ENCODE assay signal across 10 mouse cellular contexts in genomic region chr3:121852074-121852826, GRCm38 (mm10). TPM values are rescaled to one million over a fixed set of nuclear protein-coding genes. Genes with fewer than 3 reads are reported as not detected.
DNase-seq lines count a peak whose midpoint lies in the region; ATAC-seq and TF ChIP-seq lines count a peak whose summit lies in the region.
"Had no signal": no experiment of that assay in that cellular context is flagged by ENCODE, and none has a peak within 500 bp of the region (broad histone marks: within the 10 kb centered on the region; RNA-seq: fewer than 3 reads in every experiment).

No protein-coding gene starts in this region.

- H3K27ac ChIP-seq in intestine, embryonic 14.5 days (ENCODE audit: low read depth), result no peak overlapping the region
- no peak overlapping the region for H3K27ac ChIP-seq in liver, embryonic 14.5 days
- H3K27ac ChIP-seq: embryonic facial prominence, embryonic 12.5 days; midbrain, embryonic 13.5 days had no signal

- no peaks in the 10 kb centered on the region for H3K36me3 ChIP-seq in intestine, embryonic 14.5 days (ENCODE audit: control insufficient read depth, insufficient read depth, low read length)
- no peaks in the 10 kb centered on the region for H3K36me3 ChIP-seq in liver, embryonic 14.5 days (replicated peaks; ENCODE audit: control insufficient read depth, insufficient read depth, low read depth)
- H3K36me3 ChIP-seq: embryonic facial prominence, embryonic 12.5 days; midbrain, embryonic 13.5 days had no signal

- no peak overlapping the region for H3K9ac ChIP-seq in intestine, embryonic 14.5 days (ENCODE audit: low read length)
- H3K9ac ChIP-seq in liver, embryonic 14.5 days (replicated peaks), result no peak overlapping the region
- H3K9ac ChIP-seq: embryonic facial prominence, embryonic 12.5 days; midbrain, embryonic 13.5 days had no signal

- WGBS in intestine, embryonic 14.5 days, result 32% methylated on average over 4 of the region's 4 CpGs
- WGBS in liver, embryonic 14.5 days (ENCODE audit: insufficient replicate concordance), result 31% methylated on average over 4 of the region's 4 CpGs

- H3K27me3 ChIP-seq in intestine, embryonic 14.5 days (replicated peaks; ENCODE audit: control insufficient read depth, insufficient read depth, low read length), result no peaks in the 10 kb centered on the region
- no peaks in the 10 kb centered on the region for H3K27me3 ChIP-seq in liver, embryonic 14.5 days (ENCODE audit: control insufficient read depth, insufficient read depth, low read length)
- H3K27me3 ChIP-seq: embryonic facial prominence, embryonic 12.5 days; midbrain, embryonic 13.5 days had no signal

- H3K9me3 ChIP-seq in intestine, embryonic 14.5 days (ENCODE audit: control insufficient read depth, low read length), result no peaks in the 10 kb centered on the region
- H3K9me3 ChIP-seq in liver, embryonic 14.5 days (ENCODE audit: control insufficient read depth, low read length), result no peaks in the 10 kb centered on the region
- H3K9me3 ChIP-seq: embryonic facial prominence, embryonic 12.5 days; midbrain, embryonic 13.5 days had no signal

- no peak for TF ChIP-seq CTCF in liver, embryonic 14.5 days (IDR thresholded peaks at IDR 0.05; ENCODE audit: low read depth)

- H3K4me2 ChIP-seq in intestine, embryonic 14.5 days (ENCODE audit: low read length), result no peak overlapping the region
- no peak overlapping the region for H3K4me2 ChIP-seq in liver, embryonic 14.5 days (ENCODE audit: low read depth)
- H3K4me2 ChIP-seq: embryonic facial prominence, embryonic 12.5 days; midbrain, embryonic 13.5 days had no signal

- H3K4me3 ChIP-seq in intestine, embryonic 14.5 days (ENCODE audit: low read depth, low read length), result no peak overlapping the region
- H3K4me3 ChIP-seq in liver, embryonic 14.5 days (ENCODE audit: insufficient read depth in 1 of 2, low read depth in 2 of 2, low read length in 2 of 2), result no peak overlapping the region
- H3K4me3 ChIP-seq: embryonic facial prominence, embryonic 12.5 days; midbrain, embryonic 13.5 days had no signal

- no peak for TF ChIP-seq EP300 in liver, embryonic 14.5 days (IDR thresholded peaks at IDR 0.05; ENCODE audit: low read depth)

- ATAC-seq in intestine, embryonic 14.5 days (replicated peaks; ENCODE audit: low FRiP score, low TSS enrichment, low read depth), result peak; percentile 86
- peak; percentile 77 for ATAC-seq in liver, embryonic 14.5 days (ENCODE audit: insufficient read depth)
- 0 out of 2 replicates have a peak, but pooled peaks have one; percentile 50 for ATAC-seq in megakaryocyte progenitor cell, adult 5-6 weeks (replicated peaks; ENCODE audit: poor library complexity)
- no peak for ATAC-seq in megakaryocyte-erythroid progenitor cell, adult 5-6 weeks (replicated peaks; ENCODE audit: low FRiP score, low TSS enrichment, poor library complexity, severe bottlenecking)
- ATAC-seq: midbrain, embryonic 13.5 days had no signal

- H3K4me1 ChIP-seq in intestine, embryonic 14.5 days (replicated peaks; ENCODE audit: control insufficient read depth, insufficient read depth, low read length), result no peaks in the 10 kb centered on the region
- H3K4me1 ChIP-seq in liver, embryonic 14.5 days (replicated peaks; ENCODE audit: control insufficient read depth in 2 of 2, insufficient read depth in 2 of 2, low read length in 1 of 2), result peaks cover 0 to 4% of the 10 kb centered on the region in 2 experiments; a peak in 1 of 4 replicates
- H3K4me1 ChIP-seq: embryonic facial prominence, embryonic 12.5 days; midbrain, embryonic 13.5 days had no signal

- DNase-seq in intestine, embryonic 14.5 days (ENCODE audit: low spot score), result peak; percentile 70
- DNase-seq in kidney, adult 9 months, result peak; percentile 96
- peak; percentile 17 to 41 (median 30) for DNase-seq in liver, embryonic 14.5 days (ENCODE audit: low read depth in 3 of 3, low spot score in 3 of 3)
- DNase-seq in cerebellum, postnatal 14 days, result no peak
- DNase-seq in heart, adult 9 months (ENCODE audit: low spot score in 2 of 2), result no peak
- DNase-seq: layer of hippocampus, postnatal 36 days had no signal

RNA-seq across cellular contexts. Expression of gene Abcd3, which starts 37.1 kb away (rescaled TPM):
- polyA plus RNA-seq in intestine, embryonic 14.5 days (2014; fragmentation: Nextera tagmentation; extraction: Ambion mirVana), result 56.8 and 61.7 TPM in 2 replicates
- polyA plus RNA-seq in liver, embryonic 14.5 days (2012; rRNA removed), result 3.6 and 6.1 TPM in 2 replicates
- 16.5 and 18.8 TPM in 2 replicates for polyA plus RNA-seq in liver, embryonic 14.5 days (2014; fragmentation: Nextera tagmentation; extraction: Ambion mirVana)
- 33.2 and 39.9 TPM in 2 replicates for total RNA-seq in megakaryocyte progenitor cell, adult 5-6 weeks (2015)
- 41.3 and 43.7 TPM in 2 replicates for total RNA-seq in megakaryocyte progenitor cell, adult 5-6 weeks (2017)
- 21.1 and 29.6 TPM in 2 replicates for total RNA-seq in megakaryocyte-erythroid progenitor cell, adult 5-6 weeks (2014; fragmentation: Nextera tagmentation)
- 47.1 and 48.0 TPM in 2 replicates for total RNA-seq in megakaryocyte-erythroid progenitor cell, adult 5-6 weeks (2017)

Comparison
In these comparisons a context has a peak if more than half of its experiments do, and no peak if none do; other contexts are left out.
1. DNase-seq: peak in intestine, embryonic 14.5 days (single experiment), kidney, adult 9 months (single experiment) and liver, embryonic 14.5 days (3 of 3); none in cerebellum, postnatal 14 days (0 of 2) and heart, adult 9 months (0 of 2).